Comparison of ENCODE assay signal across 31 mouse cellular contexts in genomic region chr1:134458139-134458727, GRCm38 (mm10). TPM values are rescaled to one million over a fixed set of nuclear protein-coding genes. Genes with fewer than 3 reads are reported as not detected.
DNase-seq lines count a peak whose midpoint lies in the region; ATAC-seq and TF ChIP-seq lines count a peak whose summit lies in the region.
"Had no signal": no experiment of that assay in that cellular context is flagged by ENCODE, and none has a peak within 500 bp of the region (broad histone marks: within the 10 kb centered on the region; RNA-seq: fewer than 3 reads in every experiment).

No protein-coding gene starts in this region.

- DNase-seq in heart, adult 11 months: peak; percentile 67
- no peak for DNase-seq in heart, postnatal 36 days
- DNase-seq in ES-CJ7 (ENCODE audit: low read depth, low spot score): peak; percentile 55
- no peak for DNase-seq in liver, postnatal 0 days
- DNase-seq in embryo, embryonic 9.5 days (ENCODE audit: extremely low spot score): no peak
- no peak for DNase-seq in natural killer cell, adult 2 months (ENCODE audit: low spot score in 2 of 2)
- DNase-seq in thymus, postnatal 36 days: no peak
- DNase-seq: adrenal gland, postnatal 25 days; cerebellum, adult 18-20 months; cerebellum, postnatal 10 days; gastrocnemius, adult 2 months; gastrocnemius, postnatal 36 days; heart, postnatal 10 days; kidney, adult 2 months; kidney, postnatal 36 days; left cerebral cortex, postnatal 4 days; retina, postnatal 1 day; right cerebral cortex, postnatal 14 days had no signal

- no peak overlapping the region for H3K4me3 ChIP-seq in liver, postnatal 0 days (ENCODE audit: low read depth, low read length)
- H3K4me3 ChIP-seq: embryonic facial prominence, embryonic 13.5 days; forebrain, embryonic 10.5 days; gastrocnemius, adult 2 months; heart, embryonic 13.5 days; hindbrain, embryonic 10.5 days; layer of hippocampus, adult 2 months; midbrain, embryonic 12.5 days; neural tube, embryonic 15.5 days had no signal

- TF ChIP-seq EP300 in liver, postnatal 0 days (IDR thresholded peaks at IDR 0.05; ENCODE audit: low read depth): no peak

- no peaks in the 10 kb centered on the region for H3K9me3 ChIP-seq in liver, postnatal 0 days (ENCODE audit: low read length)
- H3K9me3 ChIP-seq: embryonic facial prominence, embryonic 13.5 days; forebrain, embryonic 10.5 days; G1E; heart, embryonic 13.5 days; hindbrain, embryonic 10.5 days; midbrain, embryonic 12.5 days; neural tube, embryonic 15.5 days had no signal

- peak overlapping the region; percentile 85; the same call in 1 of the 2 replicates for H3K4me2 ChIP-seq in liver, postnatal 0 days (ENCODE audit: low read depth, low read length)
- H3K4me2 ChIP-seq: embryonic facial prominence, embryonic 13.5 days; heart, embryonic 13.5 days; midbrain, embryonic 12.5 days; neural tube, embryonic 15.5 days had no signal

- peaks cover 30% of the 10 kb centered on the region for H3K36me3 ChIP-seq in liver, postnatal 0 days (replicated peaks; ENCODE audit: insufficient read depth, low read length)

- no peak overlapping the region; the same call in 1 of the 2 replicates for H3K27ac ChIP-seq in liver, postnatal 0 days (ENCODE audit: low read depth)
- H3K27ac ChIP-seq: embryonic facial prominence, embryonic 13.5 days; forebrain, embryonic 10.5 days; gastrocnemius, adult 2 months; heart, embryonic 13.5 days; hindbrain, embryonic 10.5 days; layer of hippocampus, adult 2 months; midbrain, embryonic 12.5 days; neural tube, embryonic 15.5 days had no signal

- intact Hi-C loops in heart, postnatal 36 days (cut with DNase I): no loop called here

- TF ChIP-seq CTCF in liver, postnatal 0 days (IDR thresholded peaks at IDR 0.05; ENCODE audit: low read depth): no peak

- H3K27me3 ChIP-seq in liver, postnatal 0 days (ENCODE audit: insufficient read depth, low read length): no peaks in the 10 kb centered on the region
- H3K27me3 ChIP-seq: CH12.LX; embryonic facial prominence, embryonic 13.5 days; neural tube, embryonic 15.5 days; Patski had no signal

- 80% methylated on average over 7 of the region's 7 CpGs for WGBS in liver, postnatal 0 days (ENCODE audit: insufficient replicate concordance)

- H3K4me1 ChIP-seq in liver, postnatal 0 days (ENCODE audit: insufficient read depth): peaks cover 25% of the 10 kb centered on the region

- H3K9ac ChIP-seq in liver, postnatal 0 days (replicated peaks): no peak overlapping the region
- H3K9ac ChIP-seq: embryonic facial prominence, embryonic 13.5 days; heart, embryonic 13.5 days; midbrain, embryonic 12.5 days; neural tube, embryonic 15.5 days had no signal

- peak; percentile 72 for ATAC-seq in granulocyte monocyte progenitor cell, adult 5-6 weeks (replicated peaks; ENCODE audit: poor library complexity, severe bottlenecking)
- no peak for ATAC-seq in liver, postnatal 0 days
- ATAC-seq: forebrain, embryonic 16.5 days; hindbrain, embryonic 16.5 days; Patski had no signal

RNA-seq across cellular contexts. Expression of gene Klhl12, which starts 2.9 kb away (rescaled TPM):
- total RNA-seq in heart, postnatal 36 days (2021): 10 to 100 TPM; 20.3 to 21.5 TPM
- 7.8 and 9.2 TPM in 2 replicates for total RNA-seq in granulocyte monocyte progenitor cell, adult 5-6 weeks (2014; fragmentation: Nextera tagmentation)
- 8.7 and 9.5 TPM in 2 replicates for total RNA-seq in granulocyte monocyte progenitor cell, adult 5-6 weeks (2017)
- 12.3 and 13.2 TPM in 2 replicates for polyA plus RNA-seq in liver, postnatal 0 days (2015; fragmentation: Nextera tagmentation; extraction: Ambion mirVana)

RNA-seq across cellular contexts. Expression of gene Rabif, which starts 36.2 kb away (rescaled TPM):
- total RNA-seq in heart, postnatal 36 days (2021): 1 to 10 TPM; 8.9 to 9.8 TPM
- 14.1 and 18.1 TPM in 2 replicates for total RNA-seq in granulocyte monocyte progenitor cell, adult 5-6 weeks (2014; fragmentation: Nextera tagmentation)
- 13.3 and 15.0 TPM in 2 replicates for total RNA-seq in granulocyte monocyte progenitor cell, adult 5-6 weeks (2017)
- polyA plus RNA-seq in liver, postnatal 0 days (2015; fragmentation: Nextera tagmentation; extraction: Ambion mirVana): 12.4 and 13.2 TPM in 2 replicates

RNA-seq across cellular contexts. Expression of gene Adipor1, which starts 43.1 kb away (rescaled TPM):
- total RNA-seq in heart, postnatal 36 days (2021): 100 to 1,000 TPM; 137 to 143 TPM
- 62.4 and 63.0 TPM in 2 replicates for total RNA-seq in granulocyte monocyte progenitor cell, adult 5-6 weeks (2014; fragmentation: Nextera tagmentation)
- 52.7 and 53.3 TPM in 2 replicates for total RNA-seq in granulocyte monocyte progenitor cell, adult 5-6 weeks (2017)
- polyA plus RNA-seq in liver, postnatal 0 days (2015; fragmentation: Nextera tagmentation; extraction: Ambion mirVana): 93.5 and 98.9 TPM in 2 replicates

RNA-seq across cellular contexts. Expression of gene Cyb5r1, which starts 52.9 kb away (rescaled TPM):
- 10 to 100 TPM; 26.1 to 27.0 TPM for total RNA-seq in heart, postnatal 36 days (2021)
- 51.2 and 63.3 TPM in 2 replicates for total RNA-seq in granulocyte monocyte progenitor cell, adult 5-6 weeks (2014; fragmentation: Nextera tagmentation)
- total RNA-seq in granulocyte monocyte progenitor cell, adult 5-6 weeks (2017): 26.0 and 34.6 TPM in 2 replicates
- 7.7 and 8.2 TPM in 2 replicates for polyA plus RNA-seq in liver, postnatal 0 days (2015; fragmentation: Nextera tagmentation; extraction: Ambion mirVana)

Comparison
In these comparisons a context has a peak if more than half of its experiments do, and no peak if none do; other contexts are left out.
1. DNase-seq: peak in heart, adult 11 months (single experiment) and ES-CJ7 (single experiment); none in heart, postnatal 36 days (0 of 2), liver, postnatal 0 days (single experiment), embryo, embryonic 9.5 days (single experiment), natural killer cell, adult 2 months (0 of 2) and thymus, postnatal 36 days (0 of 2).